Mouse (Mus musculus) neural tube, embryonic 11.5 days (tissue): Measurements from ENCODE around the gene Fcer1g. TPM values are rescaled to one million over a fixed set of nuclear protein-coding genes. Genes with fewer than 3 reads are reported as not detected.

Experiments
- ATAC-seq: fragments of 200-750 bp; cut with Nextera tagmentation; 2 replicates; pipeline ENCODE4 v1.8.0; 2017; ENCODE audit warnings: moderate number of reproducible peaks, mild to moderate bottlenecking, moderate TSS enrichment, moderate library complexity; ENCODE audit not compliant: insufficient read depth, low FRiP score, low TSS enrichment
- DNase-seq: peaks from one replicate; pipeline ENCODE4 v3.0.0-alpha.2; 2015; ENCODE audit warnings: low spot score
- H3K27ac ChIP-seq: fragments of 300-500 bp; sonication (generic); 2 replicates; pipeline ENCODE4 v1.5.1; 2014; ENCODE audit warnings: low read depth, mild to moderate bottlenecking, low read length
- H3K27me3 ChIP-seq: fragments of 300-500 bp; sonication (generic); 2 replicates; pipeline ENCODE4 v1.6.1; 2014; ENCODE audit warnings: mild to moderate bottlenecking, low read length, mixed read lengths; ENCODE audit not compliant: control insufficient read depth, insufficient read depth
- H3K36me3 ChIP-seq: fragments of 300-500 bp; sonication (generic); 2 replicates; pipeline ENCODE4 v1.6.1; 2014; ENCODE audit warnings: mild to moderate bottlenecking, low read length, moderate library complexity, mixed read lengths; ENCODE audit not compliant: control insufficient read depth, insufficient read depth
- H3K4me1 ChIP-seq: fragments of 300-500 bp; sonication (generic); 2 replicates; pipeline ENCODE4 v1.6.1; 2014; ENCODE audit warnings: low read length, mixed read lengths; ENCODE audit not compliant: control insufficient read depth, insufficient read depth
- H3K4me2 ChIP-seq: fragments of 300-500 bp; sonication (generic); 2 replicates; pipeline ENCODE4 v1.6.1; 2014; ENCODE audit warnings: low read depth, mild to moderate bottlenecking, moderate library complexity
- H3K4me3 ChIP-seq: fragments of 300-500 bp; sonication (generic); 2 replicates; pipeline ENCODE4 v1.5.1; 2014; ENCODE audit warnings: low read depth, low read length
- H3K9ac ChIP-seq: fragments of 300-500 bp; sonication (generic); 2 replicates; pipeline ENCODE4 v1.6.1; 2014; ENCODE audit warnings: mild to moderate bottlenecking, low read length
- H3K9me3 ChIP-seq: fragments of 300-500 bp; sonication (generic); 2 replicates; pipeline ENCODE4 v1.6.1; 2016; ENCODE audit warnings: low read length; ENCODE audit not compliant: control insufficient read depth
- WGBS: fragments of 180-500 bp; shearing (Covaris S2); extraction: QIAGEN DNeasy Blood & Tissue Kit; methylation state at CpG from one replicate; pipeline ENCODE4 v1.1.7; 2014; 5-methylcytosine and 5-hydroxymethylcytosine counted together
- polyA plus RNA-seq: library from polyadenylated mRNA; unstranded; fragments of >200 nt; fragmentation: Nextera tagmentation; extraction: Ambion mirVana; gene quantifications from 2 replicates; pipeline ENCODE4 v1.2.1, GENCODE M21; 2014

Fcer1g gene
- polyA plus RNA-seq, 1 experiment from 2014 or later, result 15.0 TPM

DNA sequence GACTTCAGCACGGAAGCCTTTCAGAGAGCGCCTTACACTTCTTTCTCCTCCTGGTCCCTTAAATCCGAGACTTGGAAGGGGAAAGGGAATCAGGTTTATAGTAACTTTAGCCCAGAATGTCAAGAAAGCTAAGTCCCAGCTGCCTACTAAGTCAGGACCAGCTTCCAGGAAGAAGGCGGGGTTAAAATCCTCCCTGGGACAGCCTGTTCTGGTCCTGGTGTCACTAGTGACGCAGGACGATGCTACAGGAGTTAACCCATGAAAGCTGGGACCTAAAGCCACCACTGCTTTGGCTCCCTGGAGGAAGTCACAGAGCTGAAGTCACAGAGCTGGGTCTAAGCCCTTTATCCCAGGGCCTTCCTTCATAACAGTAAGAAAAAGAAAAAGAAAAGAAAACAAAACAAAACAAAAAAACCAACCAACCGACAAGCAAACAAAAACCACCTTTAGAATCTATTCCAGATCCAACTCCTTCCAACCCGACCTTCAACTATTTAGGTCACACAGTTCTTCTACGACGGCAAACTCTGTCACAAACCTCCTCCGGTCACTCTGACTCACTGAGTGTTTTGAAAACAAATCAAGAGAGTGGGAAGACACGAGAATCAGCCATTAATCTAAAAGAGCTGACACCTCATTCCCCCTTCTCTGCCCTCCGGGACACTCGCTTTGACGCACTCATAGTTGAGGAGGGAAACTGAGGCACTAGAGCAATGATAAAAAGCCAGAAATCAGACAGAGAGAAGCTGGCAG lies 6.0 kb upstream of the Fcer1g start:
- Histone ChIP-seq H3K9ac (no peak overlapping the region), H3K36me3 (peaks cover 11% of the 10 kb centered on the region)
- 87% methylated on average over 15 of the region's 15 CpGs for WGBS

DNA sequence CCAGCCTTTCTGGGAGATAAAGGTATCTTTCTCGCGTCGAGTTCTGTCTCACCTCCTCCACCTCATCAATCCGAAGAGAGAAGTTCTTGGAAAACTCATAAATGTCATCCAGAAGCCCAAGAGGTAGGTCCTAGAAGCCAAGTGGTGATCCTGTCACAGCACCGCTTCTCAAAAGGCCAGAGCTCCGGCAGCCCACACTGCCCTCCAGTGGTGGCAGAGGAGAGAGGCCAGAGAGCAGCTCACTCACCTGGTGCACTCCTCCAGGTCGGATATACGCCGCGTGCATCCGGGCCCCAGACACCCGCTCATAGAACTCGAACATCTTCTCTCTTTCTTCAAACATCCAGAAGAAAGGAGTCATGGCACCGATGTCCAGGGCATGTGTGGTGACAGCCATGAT lies 4.3 kb upstream of the Fcer1g start:
- Histone ChIP-seq H3K4me3 (no peak overlapping the region), H3K4me1 (no peaks in the 10 kb centered on the region), H3K36me3 (peaks cover 19% of the 10 kb centered on the region), H3K4me2 (no peak overlapping the region), H3K27ac (no peak overlapping the region), H3K9me3 (no peaks in the 10 kb centered on the region), H3K9ac (no peak overlapping the region), H3K27me3 (no peaks in the 10 kb centered on the region)
- ATAC-seq (no peak), DNase-seq (peak; percentile 71)
- 74% methylated on average over 14 of the region's 14 CpGs for WGBS

More for the DNA sequence above, 6.0 kb upstream of the Fcer1g start:
- H3K9me3 ChIP-seq, result no peaks in the 10 kb centered on the region
- ATAC-seq (no peak), DNase-seq (no peak)
- no peaks in the 10 kb centered on the region for H3K27me3 ChIP-seq
- no peak overlapping the region for H3K27ac ChIP-seq
- H3K4me2 ChIP-seq, result no peak overlapping the region
- H3K4me1 ChIP-seq, result no peaks in the 10 kb centered on the region
- H3K4me3 ChIP-seq, result no peak overlapping the region

DNA sequence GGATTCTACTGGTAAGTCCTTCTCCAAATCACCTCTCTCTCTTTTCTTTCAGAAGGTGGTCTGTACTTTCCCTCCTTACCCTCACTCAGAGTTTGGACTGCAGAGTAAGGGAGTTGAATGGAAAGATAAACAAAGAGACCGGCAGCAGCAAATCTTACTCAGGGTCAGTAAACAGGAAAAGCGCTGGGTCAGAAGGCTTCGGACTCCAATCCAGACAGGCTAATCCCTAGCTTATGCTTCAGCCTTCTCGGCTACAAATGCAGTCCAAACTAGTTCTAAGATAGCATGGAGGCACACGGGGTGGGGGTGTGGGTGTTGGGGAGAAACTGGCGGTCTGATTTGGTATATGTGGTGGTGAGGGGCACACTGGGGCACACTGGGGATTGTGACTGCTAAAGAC lies 3.3 kb upstream of the Fcer1g start:
- WGBS, result 90% methylated on average over 6 of the region's 6 CpGs
- ATAC-seq, result no peak
- Histone ChIP-seq H3K9me3 (no peaks in the 10 kb centered on the region), H3K4me1 (no peaks in the 10 kb centered on the region), H3K4me3 (no peak overlapping the region), H3K36me3 (peaks cover 19% of the 10 kb centered on the region), H3K27ac (no peak overlapping the region), H3K4me2 (no peak overlapping the region), H3K27me3 (no peaks in the 10 kb centered on the region), H3K9ac (no peak overlapping the region)
- DNase-seq, result no peak

DNA sequence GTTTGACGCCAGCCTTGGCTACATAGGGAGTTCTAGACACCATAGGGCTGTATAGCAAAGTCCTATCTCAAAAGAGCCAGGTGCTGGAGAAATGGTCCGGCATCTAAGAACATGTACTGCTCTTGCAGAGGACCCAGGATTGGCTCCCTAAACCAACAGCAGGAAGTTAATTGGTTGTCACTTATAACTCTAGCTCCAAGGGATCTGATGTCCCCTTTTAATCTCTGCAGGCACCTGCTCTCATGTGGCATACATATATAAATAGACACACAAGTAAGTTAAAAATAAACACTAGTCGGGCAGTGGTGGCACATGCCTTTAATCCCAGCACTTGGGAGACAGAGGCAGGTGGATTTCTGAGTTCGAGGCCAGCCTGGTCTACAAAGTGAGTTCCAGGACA lies 1.6 kb upstream of the Fcer1g start:
- ATAC-seq, result no peak

DNA sequence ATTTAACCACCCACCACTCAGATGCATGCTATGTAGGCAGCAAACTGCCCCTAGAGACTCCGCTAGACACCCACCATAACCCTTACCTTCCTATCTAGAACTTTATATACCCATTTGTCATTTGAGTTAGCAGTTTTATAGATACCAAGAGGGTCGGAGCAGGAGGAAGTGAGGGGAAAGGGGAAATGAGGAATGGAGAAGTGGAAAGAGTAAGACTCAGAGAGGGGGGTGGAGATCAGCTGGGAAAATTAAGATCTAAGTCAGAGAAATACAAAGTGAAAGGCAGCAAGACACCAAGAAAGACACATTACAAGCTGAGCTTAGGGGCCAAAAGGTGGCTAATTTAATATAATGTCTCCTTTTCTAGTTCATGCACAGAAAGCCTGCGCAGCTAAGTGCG lies 373 bp upstream of the Fcer1g start:
- WGBS, result 91% methylated on average over 4 of the region's 4 CpGs
- H3K4me3 ChIP-seq, result no peak overlapping the region
- no peaks in the 10 kb centered on the region for H3K27me3 ChIP-seq
- H3K4me2 ChIP-seq, result no peak overlapping the region
- H3K9me3 ChIP-seq, result no peaks in the 10 kb centered on the region
- DNase-seq (no peak), ATAC-seq (no peak)
- no peak overlapping the region for H3K27ac ChIP-seq
- H3K9ac ChIP-seq, result no peak overlapping the region
- H3K36me3 ChIP-seq, result peaks cover 19% of the 10 kb centered on the region
- H3K4me1 ChIP-seq, result no peaks in the 10 kb centered on the region

More for the DNA sequence above, 1.6 kb upstream of the Fcer1g start:
- Histone ChIP-seq H3K27me3 (no peaks in the 10 kb centered on the region), H3K9ac (no peak overlapping the region), H3K4me1 (no peaks in the 10 kb centered on the region), H3K36me3 (peaks cover 19% of the 10 kb centered on the region), H3K9me3 (no peaks in the 10 kb centered on the region), H3K27ac (no peak overlapping the region), H3K4me2 (no peak overlapping the region), H3K4me3 (no peak overlapping the region)
- DNase-seq, result no peak
- WGBS, result 87% methylated on average over 4 of the region's 4 CpGs

DNA sequence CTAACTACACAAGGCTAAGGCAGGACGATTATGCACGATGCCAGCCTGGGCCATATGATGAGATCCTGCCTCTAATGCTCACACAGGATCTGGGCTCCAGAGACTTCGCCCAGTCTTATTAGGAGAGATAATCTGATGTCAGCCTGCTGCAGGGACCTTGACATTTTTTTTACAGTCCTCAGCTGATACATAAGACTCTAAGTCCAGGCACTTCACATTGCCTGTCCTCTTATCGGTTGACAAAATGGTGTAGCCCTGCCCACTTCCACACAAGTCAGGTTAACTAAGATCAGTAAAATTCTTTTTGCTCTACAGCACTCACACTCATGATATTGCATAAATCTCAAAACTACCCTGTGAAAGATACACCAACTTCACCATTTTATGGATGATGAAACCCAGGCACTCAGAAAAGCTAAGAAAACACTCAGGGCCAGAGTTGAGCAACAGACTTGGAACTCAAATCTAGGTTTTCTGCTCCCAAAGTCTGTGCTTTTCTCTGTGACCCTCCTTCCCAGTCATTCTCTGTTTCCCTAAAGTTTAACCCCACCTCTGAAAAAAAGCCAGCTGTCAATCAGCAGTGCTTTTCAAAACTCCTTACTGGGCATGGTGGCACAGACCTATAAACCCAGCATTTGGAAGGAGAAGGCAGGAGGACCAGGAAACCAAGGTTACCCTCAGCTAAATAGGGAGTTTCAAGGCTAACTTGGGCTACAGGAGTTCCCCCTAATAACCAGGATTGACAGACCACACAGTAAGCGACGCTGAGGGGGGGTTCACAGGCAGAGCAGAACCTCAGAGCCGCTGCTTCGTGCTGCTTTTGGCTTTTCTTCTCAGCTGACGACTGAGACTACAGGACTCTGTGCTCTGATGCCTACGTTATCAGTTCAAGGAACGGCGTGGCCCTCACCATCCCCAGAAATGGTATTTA lies 1.1 kb downstream of the Fcer1g start:
- H3K4me1 ChIP-seq, result no peaks in the 10 kb centered on the region
- ATAC-seq, result no peak

DNA sequence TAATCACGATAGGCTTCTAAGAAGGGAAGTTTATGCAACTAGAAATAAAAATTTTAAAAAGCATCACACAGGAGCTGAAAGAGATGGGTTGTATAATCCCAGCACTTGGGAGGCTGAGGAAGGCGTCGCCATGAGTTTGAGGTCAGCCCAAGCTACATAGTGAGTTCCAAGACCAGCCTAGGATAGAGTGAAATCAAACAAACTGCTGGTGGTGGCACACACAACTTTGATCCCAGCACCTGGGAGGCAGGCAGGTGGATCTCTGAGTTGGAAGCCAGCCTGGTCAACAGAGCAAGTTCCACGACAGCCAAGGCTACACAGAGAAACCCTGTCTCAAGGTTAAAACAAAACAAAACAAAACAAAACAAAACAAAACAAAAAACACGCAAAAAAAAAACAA lies 1.8 kb downstream of the Fcer1g start:
- no peaks in the 10 kb centered on the region for H3K4me1 ChIP-seq
- no peak for DNase-seq
- H3K27me3 ChIP-seq, result no peaks in the 10 kb centered on the region
- H3K4me2 ChIP-seq, result no peak overlapping the region
- peaks cover 16% of the 10 kb centered on the region for H3K36me3 ChIP-seq
- no peaks in the 10 kb centered on the region for H3K9me3 ChIP-seq
- no peak overlapping the region for H3K4me3 ChIP-seq
- H3K27ac ChIP-seq, result no peak overlapping the region
- no peak for ATAC-seq
- no peak overlapping the region for H3K9ac ChIP-seq
- 88% methylated on average over 5 of the region's 5 CpGs for WGBS

More for the DNA sequence above, 1.1 kb downstream of the Fcer1g start:
- Histone ChIP-seq H3K27ac (no peak overlapping the region), H3K36me3 (peaks cover 18% of the 10 kb centered on the region), H3K9me3 (no peaks in the 10 kb centered on the region), H3K9ac (no peak overlapping the region), H3K4me2 (no peak overlapping the region), H3K4me3 (no peak overlapping the region), H3K27me3 (no peaks in the 10 kb centered on the region)
- no peak for DNase-seq
- 85% methylated on average over 12 of the region's 12 CpGs for WGBS

DNA sequence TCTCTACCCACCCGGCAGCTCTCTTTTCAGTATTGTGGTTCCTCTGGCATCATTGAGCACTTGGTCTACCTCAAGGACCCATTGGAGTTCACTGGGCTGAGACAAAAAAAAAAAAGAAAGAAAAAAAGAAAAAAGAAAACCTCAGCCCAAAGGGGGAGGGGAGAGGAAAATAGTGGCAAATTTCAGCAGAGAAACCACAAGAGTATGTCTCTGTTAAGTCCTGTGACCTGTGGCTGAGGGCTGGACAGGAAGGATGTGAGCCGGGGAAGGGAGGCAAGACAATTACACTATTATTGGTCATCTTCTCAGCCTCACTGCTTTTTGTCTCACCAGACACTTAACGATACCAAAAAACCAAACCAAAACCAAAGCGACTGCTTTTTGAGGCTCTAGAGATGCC lies 2.3 kb downstream of the Fcer1g start:
- H3K36me3 ChIP-seq, result peaks cover 16% of the 10 kb centered on the region
- H3K9me3 ChIP-seq, result no peaks in the 10 kb centered on the region
- ATAC-seq (no peak), DNase-seq (no peak)
- no peak overlapping the region for H3K4me2 ChIP-seq
- no peaks in the 10 kb centered on the region for H3K4me1 ChIP-seq
- no peaks in the 10 kb centered on the region for H3K27me3 ChIP-seq
- 83% methylated on average over 4 of the region's 4 CpGs for WGBS
- H3K9ac ChIP-seq, result no peak overlapping the region
- no peak overlapping the region for H3K27ac ChIP-seq
- no peak overlapping the region for H3K4me3 ChIP-seq
